Mouse (Mus musculus) neutrophil, adult 65 days (primary cell): Measurements from ENCODE around the gene Olfr143. TPM values are rescaled to one million over a fixed set of nuclear protein-coding genes. Genes with fewer than 3 reads are reported as not detected.

Source experiments
- total RNA-seq: library from RNA; stranded (reverse); gene quantifications from 2 replicates; pipeline ENCODE4 v1.2.4, GENCODE M21; 2023

Gene Olfr143
- total RNA-seq = not detected in 2 replicates

GRCm38 (mm10) chr9:38252474-38252873, at the start of gene Olfr143:
TSS of gene Olfr143 (plus strand) at chr9:38252774.

GRCm38 (mm10) chr9:38208065-38208464, 44.5 kb upstream of the Olfr143 start, which contains the start of gene Olfr893:
TSS of gene Olfr893 (plus strand) at chr9:38208365.

DNA sequence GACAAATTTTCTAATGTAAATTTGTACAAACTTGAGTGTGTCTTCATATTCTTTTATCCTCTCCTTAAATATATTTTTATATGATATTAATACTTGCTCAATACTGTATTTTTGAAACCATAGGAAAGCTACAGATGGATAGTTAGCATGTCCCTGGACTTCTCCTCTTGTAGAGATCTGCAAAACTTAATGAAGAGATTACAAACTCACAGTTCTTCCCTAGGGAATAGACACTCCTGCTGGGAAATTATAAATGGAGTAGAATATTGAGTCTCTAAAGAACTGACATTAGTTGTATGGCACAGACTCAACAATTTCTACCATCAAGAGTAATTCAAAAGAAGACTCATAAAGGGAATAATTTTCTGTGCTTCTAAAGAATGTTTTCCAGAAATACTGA, 34.8 kb upstream of the Olfr143 start, which contains the start of gene Olfr894:
Olfr894 (plus strand) TSS at position 301 of the 400 bp plus-strand sequence.

GRCm38 (mm10) chr9:38267551-38267950, 15.0 kb downstream of the Olfr143 start, which contains the start of gene Olfr895:
TSS of gene Olfr895 (plus strand) at chr9:38267851.

DNA sequence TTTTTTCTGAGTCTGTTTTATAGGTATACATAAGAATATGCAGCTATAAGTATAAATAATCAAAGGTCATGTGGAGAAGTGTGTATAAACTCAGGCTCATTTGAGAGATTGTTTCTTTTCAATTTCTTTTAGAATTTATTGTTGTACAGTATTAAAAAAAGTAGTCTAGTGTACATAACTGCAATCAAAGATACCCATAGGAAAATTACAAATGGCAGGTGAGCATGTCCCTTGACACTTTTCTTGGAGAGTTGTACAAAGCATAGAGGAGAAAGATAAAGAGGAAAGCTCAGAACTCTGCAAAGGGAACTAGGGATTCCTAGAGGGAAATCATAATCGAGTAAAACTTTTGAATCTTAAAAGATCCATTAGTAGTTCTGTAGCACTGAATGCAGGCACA, 38.2 kb downstream of the Olfr143 start, which contains the start of gene Olfr896-ps1:
Olfr896-ps1 (plus strand) TSS at position 301 of the 400 bp plus-strand sequence.

Other genes with a start within 250 kb of the Olfr143 start
- not detected in 2 replicates for gene Olfr883, start 227.0 kb upstream of the Olfr143 start, total RNA-seq
- not detected in 2 replicates for gene Olfr884, start 206.2 kb upstream of the Olfr143 start, total RNA-seq
- gene Olfr885, start 191.5 kb upstream of the Olfr143 start, total RNA-seq = not detected in 2 replicates
- not detected in 2 replicates for gene Olfr887, start 168.7 kb upstream of the Olfr143 start, total RNA-seq
- not detected in 2 replicates for gene Olfr888, start 144.6 kb upstream of the Olfr143 start, total RNA-seq
- not detected in 2 replicates for gene Olfr889, start 137.6 kb upstream of the Olfr143 start, total RNA-seq
- not detected in 2 replicates for gene Olfr890, start 110.3 kb upstream of the Olfr143 start, total RNA-seq
- not detected in 2 replicates for gene Olfr891, start 72.0 kb upstream of the Olfr143 start, total RNA-seq
- gene Olfr893, start 44.4 kb upstream of the Olfr143 start, total RNA-seq = not detected in 2 replicates
- not detected in 2 replicates for gene Olfr894, start 34.7 kb upstream of the Olfr143 start, total RNA-seq
- not detected in 2 replicates for gene Olfr895, start 15.1 kb downstream of the Olfr143 start, total RNA-seq
- gene Olfr896-ps1, start 38.3 kb downstream of the Olfr143 start, total RNA-seq = not detected in 2 replicates
- not detected in 2 replicates for gene Olfr25, start 76.3 kb downstream of the Olfr143 start, total RNA-seq
- not detected in 2 replicates for gene Olfr898, start 95.6 kb downstream of the Olfr143 start, total RNA-seq
- gene Olfr250, start 114.1 kb downstream of the Olfr143 start, total RNA-seq = not detected in 2 replicates
- not detected in 2 replicates for gene Olfr251, start 124.3 kb downstream of the Olfr143 start, total RNA-seq
- not detected in 2 replicates for gene Olfr147, start 148.9 kb downstream of the Olfr143 start, total RNA-seq
- gene Olfr901, start 176.7 kb downstream of the Olfr143 start, total RNA-seq = not detected in 2 replicates
- not detected in 2 replicates for gene Olfr902, start 194.9 kb downstream of the Olfr143 start, total RNA-seq
- gene Olfr904, start 210.4 kb downstream of the Olfr143 start, total RNA-seq = not detected in 2 replicates
- 0.14 TPM in 1 of 2 replicates, not detected in the other for gene Olfr905, start 218.3 kb downstream of the Olfr143 start, total RNA-seq
- gene Olfr906, start 234.3 kb downstream of the Olfr143 start, total RNA-seq = not detected in 2 replicates
- gene Olfr907, start 243.0 kb downstream of the Olfr143 start, total RNA-seq = not detected in 2 replicates